13 mouse cellular contexts compared by ENCODE assay signal in the genomic region with DNA sequence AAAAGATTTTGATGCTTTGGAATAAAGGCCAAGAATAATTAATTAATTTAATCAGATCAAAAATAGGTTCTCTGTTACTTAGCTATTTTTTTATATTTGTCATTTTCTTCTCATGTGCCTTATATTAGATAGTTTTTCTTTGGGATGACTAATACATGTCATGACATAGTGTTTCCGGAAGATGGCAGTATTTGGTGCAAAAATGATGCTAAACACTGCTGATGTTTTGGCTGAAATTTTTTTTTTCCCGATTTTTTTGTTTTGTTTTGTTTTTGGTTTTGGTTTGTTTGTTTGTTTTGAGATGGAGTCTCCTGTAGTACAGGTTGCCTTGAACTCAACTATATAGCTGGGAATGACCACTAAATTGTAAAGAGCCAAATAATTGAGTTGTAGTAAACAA. TPM values are rescaled to one million over a fixed set of nuclear protein-coding genes. Genes with fewer than 3 reads are reported as not detected.
DNase-seq lines count a peak whose midpoint lies in the region; ATAC-seq and TF ChIP-seq lines count a peak whose summit lies in the region.
"Had no signal": no experiment of that assay in that cellular context is flagged by ENCODE, and none has a peak within 500 bp of the region (broad histone marks: within the 10 kb centered on the region; RNA-seq: fewer than 3 reads in every experiment).

No protein-coding gene starts in this region.

- H3K36me3 ChIP-seq in forebrain, embryonic 14.5 days (ENCODE audit: control insufficient read depth, insufficient read depth, low read length): no peaks in the 10 kb centered on the region
- no peaks in the 10 kb centered on the region for H3K36me3 ChIP-seq in forebrain, embryonic 11.5 days (ENCODE audit: control insufficient read depth, insufficient read depth, low read length)
- H3K36me3 ChIP-seq in G1E (replicated peaks): no peaks in the 10 kb centered on the region
- H3K36me3 ChIP-seq: embryonic facial prominence, embryonic 13.5 days had no signal

- ATAC-seq in forebrain, embryonic 14.5 days: no peak
- no peak for ATAC-seq in forebrain, embryonic 11.5 days (replicated peaks; ENCODE audit: low FRiP score)
- ATAC-seq in G1E (ENCODE audit: extremely low read depth, insufficient number of reproducible peaks, low FRiP score, poor library complexity, severe bottlenecking): no peak

- intact Hi-C loops in left cerebral cortex, postnatal 25 days (cut with DNase I): loop anchor here (2.0 to 10.0 kb wide), 4 partner anchors 243 to 1053 kb away; no protein-coding TSS in a partner anchor
- intact Hi-C loops in left cerebral cortex, postnatal 36 days (cut with DNase I): loop anchor here (2.0 to 10.0 kb wide), 3 partner anchors 243 to 1061 kb away; no protein-coding TSS in a partner anchor

- no peak overlapping the region for H3K27ac ChIP-seq in forebrain, embryonic 14.5 days (ENCODE audit: low read depth, low read length)
- no peak overlapping the region for H3K27ac ChIP-seq in forebrain, embryonic 11.5 days (ENCODE audit: low read depth, low read length)
- H3K27ac ChIP-seq: embryonic facial prominence, embryonic 13.5 days had no signal

- no peaks in the 10 kb centered on the region for H3K9me3 ChIP-seq in forebrain, embryonic 14.5 days (replicated peaks; ENCODE audit: control insufficient read depth, low read length)
- no peaks in the 10 kb centered on the region for H3K9me3 ChIP-seq in forebrain, embryonic 11.5 days (ENCODE audit: control insufficient read depth, low read length)
- H3K9me3 ChIP-seq in G1E (replicated peaks): no peaks in the 10 kb centered on the region
- H3K9me3 ChIP-seq: embryonic facial prominence, embryonic 13.5 days; megakaryocyte, embryonic 14.5 days had no signal

- H3K27me3 ChIP-seq in forebrain, embryonic 14.5 days (replicated peaks; ENCODE audit: control insufficient read depth, insufficient read depth, low read length): no peaks in the 10 kb centered on the region
- H3K27me3 ChIP-seq in forebrain, embryonic 11.5 days (ENCODE audit: control insufficient read depth, insufficient read depth, low read length): no peaks in the 10 kb centered on the region
- H3K27me3 ChIP-seq in G1E (ENCODE audit: insufficient read depth, low read length): no peaks in the 10 kb centered on the region
- H3K27me3 ChIP-seq: embryonic facial prominence, embryonic 13.5 days had no signal

- no peak overlapping the region for H3K4me2 ChIP-seq in forebrain, embryonic 14.5 days (ENCODE audit: low read length)
- H3K4me2 ChIP-seq in forebrain, embryonic 11.5 days (ENCODE audit: low read depth, low read length, severe bottlenecking): no peak overlapping the region
- H3K4me2 ChIP-seq: embryonic facial prominence, embryonic 13.5 days had no signal

- no peaks in the 10 kb centered on the region for H3K4me1 ChIP-seq in forebrain, embryonic 14.5 days (ENCODE audit: control insufficient read depth, insufficient read depth, low read length)
- no peaks in the 10 kb centered on the region for H3K4me1 ChIP-seq in forebrain, embryonic 11.5 days (replicated peaks; ENCODE audit: control insufficient read depth, insufficient read depth, low read length)
- H3K4me1 ChIP-seq in G1E (ENCODE audit: insufficient read depth, low read depth, low read length): no peaks in the 10 kb centered on the region
- H3K4me1 ChIP-seq: embryonic facial prominence, embryonic 13.5 days; megakaryocyte, embryonic 14.5 days had no signal

- no peak overlapping the region for H3K9ac ChIP-seq in forebrain, embryonic 14.5 days (ENCODE audit: low read length)
- no peak overlapping the region for H3K9ac ChIP-seq in forebrain, embryonic 11.5 days (ENCODE audit: low read length)
- H3K9ac ChIP-seq: embryonic facial prominence, embryonic 13.5 days had no signal

- no peak for TF ChIP-seq CTCF in G1E (IDR thresholded peaks at IDR 0.05; ENCODE audit: low read depth, low read length)

- H3K4me3 ChIP-seq in forebrain, embryonic 14.5 days (ENCODE audit: low read depth, low read length): no peak overlapping the region
- no peak overlapping the region for H3K4me3 ChIP-seq in forebrain, embryonic 11.5 days (ENCODE audit: low read depth, low read length)
- no peak overlapping the region for H3K4me3 ChIP-seq in G1E (ENCODE audit: low read depth, low read length)
- H3K4me3 ChIP-seq: embryonic facial prominence, embryonic 13.5 days; megakaryocyte, embryonic 14.5 days had no signal

- DNase-seq in forebrain, embryonic 14.5 days (ENCODE audit: low spot score): peak; percentile 55
- DNase-seq in forebrain, embryonic 11.5 days (ENCODE audit: low spot score): no peak
- DNase-seq in left cerebral cortex, postnatal 25 days (ENCODE audit: low spot score in 2 of 2): peak; percentile 2 to 3
- DNase-seq in left cerebral cortex, postnatal 36 days (ENCODE audit: low spot score in 2 of 2): no peak
- peak; percentile 0 for DNase-seq in G1E (ENCODE audit: low spot score)
- DNase-seq in lung, postnatal 36 days: peak; percentile 16
- DNase-seq in right cerebral cortex, postnatal 36 days (ENCODE audit: low spot score in 2 of 2): no peak
- no peak for DNase-seq in thymus, postnatal 10 days (ENCODE audit: low spot score in 2 of 2)

- WGBS in forebrain, embryonic 14.5 days: 10% methylated on average over 2 of the region's 2 CpGs
- WGBS in forebrain, embryonic 11.5 days: 14% methylated on average over 2 of the region's 2 CpGs

RNA-seq across cellular contexts. Expression of a gene that starts 22.7 kb away (rescaled TPM):
- 0.08 TPM in 1 of 2 replicates, not detected in the other for polyA plus RNA-seq in forebrain, embryonic 14.5 days (2014; fragmentation: Nextera tagmentation; extraction: Ambion mirVana)
- not detected in 2 replicates for polyA plus RNA-seq in forebrain, embryonic 11.5 days (2014; fragmentation: Nextera tagmentation; extraction: Ambion mirVana)
- not detected for total RNA-seq in left cerebral cortex, postnatal 25 days (2021)
- not detected for total RNA-seq in left cerebral cortex, postnatal 36 days (2021)
- total RNA-seq in G1E (2014; fragmentation: Nextera tagmentation) (not detected in 2 replicates), G1E (2017) (not detected in 2 replicates)
- polyA plus RNA-seq in G1E (2012): not detected in 2 replicates
- total RNA-seq: heart, adult 18-20 months; layer of hippocampus, adult 18-20 months had no signal
- polyA plus RNA-seq: embryonic facial prominence, embryonic 13.5 days; urinary bladder, adult 2 months had no signal

RNA-seq across cellular contexts. Expression of a gene that starts 38.8 kb away (rescaled TPM):
- polyA plus RNA-seq in forebrain, embryonic 14.5 days (2014; fragmentation: Nextera tagmentation; extraction: Ambion mirVana): 263 and 266 TPM in 2 replicates
- 284 and 285 TPM in 2 replicates for polyA plus RNA-seq in forebrain, embryonic 11.5 days (2014; fragmentation: Nextera tagmentation; extraction: Ambion mirVana)
- total RNA-seq in left cerebral cortex, postnatal 25 days (2021): 10 to 100 TPM; 43.1 to 45.5 TPM
- total RNA-seq in left cerebral cortex, postnatal 36 days (2021): 10 to 100 TPM; 45.6 to 54.9 TPM
- total RNA-seq in G1E (2014; fragmentation: Nextera tagmentation): 99.9 and 103 TPM in 2 replicates
- 64.5 and 70.0 TPM in 2 replicates for total RNA-seq in G1E (2017)
- 21.0 and 34.5 TPM in 2 replicates for polyA plus RNA-seq in G1E (2012)

Comparison
In these comparisons a context has a peak if more than half of its experiments do, and no peak if none do; other contexts are left out.
1. DNase-seq: peak in forebrain, embryonic 14.5 days (single experiment), left cerebral cortex, postnatal 25 days (2 of 2), G1E (single experiment) and lung, postnatal 36 days (single experiment); none in forebrain, embryonic 11.5 days (single experiment), left cerebral cortex, postnatal 36 days (0 of 2), right cerebral cortex, postnatal 36 days (0 of 2) and thymus, postnatal 10 days (0 of 2).